Mouse (Mus musculus) lung, embryonic 14.5 days (tissue): ENCODE data around the gene Camta1. TPM values are rescaled to one million over a fixed set of nuclear protein-coding genes. Genes with fewer than 3 reads are reported as not detected.

Source experiments
- ATAC-seq: fragments of 200-750 bp; cut with Nextera tagmentation; 2 replicates; pipeline ENCODE4 v1.8.0; 2017; ENCODE audit warnings: mild to moderate bottlenecking, moderate TSS enrichment, moderate library complexity; ENCODE audit not compliant: insufficient read depth
- DNase-seq: peaks from one replicate; pipeline ENCODE4 v3.0.0-alpha.2; 2015
- H3K27ac ChIP-seq: fragments of 300-500 bp; sonication (generic); 2 replicates; pipeline ENCODE4 v1.5.1; 2014; ENCODE audit warnings: low read depth, mild to moderate bottlenecking, moderate library complexity
- H3K27me3 ChIP-seq: fragments of 300-500 bp; sonication (generic); 2 replicates; pipeline ENCODE4 v1.6.1; 2014; ENCODE audit warnings: low read length, control low read depth; ENCODE audit not compliant: insufficient read depth
- H3K36me3 ChIP-seq: fragments of 300-500 bp; sonication (generic); 2 replicates; pipeline ENCODE4 v1.6.1; 2014; ENCODE audit warnings: control low read depth; ENCODE audit not compliant: insufficient read depth
- H3K4me1 ChIP-seq: fragments of 300-500 bp; sonication (generic); 2 replicates; pipeline ENCODE4 v1.6.1; 2014; ENCODE audit warnings: antibody characterized with exemption, control low read depth; ENCODE audit not compliant: insufficient read depth
- H3K4me2 ChIP-seq: fragments of 300-500 bp; sonication (generic); 2 replicates; pipeline ENCODE4 v1.6.1; 2014; ENCODE audit warnings: mild to moderate bottlenecking
- H3K4me3 ChIP-seq: fragments of 300-500 bp; sonication (generic); 2 replicates; pipeline ENCODE4 v1.5.1; 2014; ENCODE audit warnings: low read depth, low read length
- H3K9ac ChIP-seq: fragments of 300-500 bp; sonication (generic); 2 replicates; pipeline ENCODE4 v1.6.1; 2014
- H3K9me3 ChIP-seq: fragments of 300-500 bp; sonication (generic); 2 replicates; pipeline ENCODE4 v1.6.1; 2016; ENCODE audit warnings: low read depth, low read length, control low read depth
- CTCF ChIP-seq: IDR thresholded peaks from 2 replicates; pipeline ENCODE4 v1.5.1; 2016; ENCODE audit warnings: antibody characterized with exemption, low read depth
- WGBS: fragments of 180-500 bp; shearing (Covaris S2); extraction: QIAGEN DNeasy Blood & Tissue Kit; methylation state at CpG from one replicate; pipeline ENCODE4 v1.1.7; 2014; 5-methylcytosine and 5-hydroxymethylcytosine counted together
- polyA plus RNA-seq: library from polyadenylated mRNA; unstranded; fragments of >200 nt; fragmentation: Nextera tagmentation; extraction: Ambion mirVana; gene quantifications from 2 replicates; pipeline ENCODE4 v1.2.1, GENCODE M21; 2014

Gene Camta1
- polyA plus RNA-seq, 1 experiment from 2014 or later = 87.5 TPM

GRCm38 (mm10) chr4:151511092-151511491 lies 350.6 kb downstream of the Camta1 start:
- Histone ChIP-seq H3K4me3 (no peak overlapping the region), H3K9ac (no peak overlapping the region), H3K27me3 (no peaks in the 10 kb centered on the region), H3K9me3 (no peaks in the 10 kb centered on the region), H3K36me3 (no peaks in the 10 kb centered on the region), H3K4me1 (no peaks in the 10 kb centered on the region), H3K27ac (no peak overlapping the region), H3K4me2 (no peak overlapping the region)
- WGBS = 91% methylated on average over 4 of the region's 4 CpGs
- peak; percentile 38 for TF ChIP-seq CTCF
- ATAC-seq = no peak
- no peak for DNase-seq

- 36% methylated on average over 4 of the region's 4 CpGs for WGBS
- no peaks in the 10 kb centered on the region for H3K27me3 ChIP-seq
- no peaks in the 10 kb centered on the region for H3K9me3 ChIP-seq
- H3K4me3 ChIP-seq = no peak overlapping the region
- H3K27ac ChIP-seq = no peak overlapping the region
- no peaks in the 10 kb centered on the region for H3K4me1 ChIP-seq
- no peaks in the 10 kb centered on the region for H3K36me3 ChIP-seq
- DNase-seq (no peak), ATAC-seq (no peak)
- no peak overlapping the region for H3K9ac ChIP-seq
- TF ChIP-seq CTCF = no peak
- no peak overlapping the region for H3K4me2 ChIP-seq
Observed at GRCm38 (mm10) chr4:151510417-151510816, 351.3 kb downstream of the Camta1 start.

- Histone ChIP-seq H3K36me3 (no peaks in the 10 kb centered on the region), H3K27me3 (no peaks in the 10 kb centered on the region), H3K9me3 (no peaks in the 10 kb centered on the region), H3K4me1 (no peaks in the 10 kb centered on the region), H3K27ac (no peak overlapping the region), H3K4me2 (no peak overlapping the region), H3K4me3 (no peak overlapping the region), H3K9ac (no peak overlapping the region)
- DNase-seq (no peak), ATAC-seq (no peak)
- 61% methylated on average over 6 of the region's 6 CpGs for WGBS
- no peak for TF ChIP-seq CTCF
Observed at GRCm38 (mm10) chr4:151506701-151507100, 355.0 kb downstream of the Camta1 start.

GRCm38 (mm10) chr4:151498481-151499276 lies 363.0 kb downstream of the Camta1 start:
- Histone ChIP-seq H3K27ac (no peak overlapping the region), H3K36me3 (no peaks in the 10 kb centered on the region), H3K4me1 (no peaks in the 10 kb centered on the region), H3K4me3 (no peak overlapping the region), H3K27me3 (no peaks in the 10 kb centered on the region), H3K4me2 (no peak overlapping the region), H3K9me3 (no peaks in the 10 kb centered on the region), H3K9ac (no peak overlapping the region)
- ATAC-seq (no peak), DNase-seq (no peak)
- TF ChIP-seq CTCF = peak; percentile 41
- 76% methylated on average over 5 of the region's 5 CpGs for WGBS

- H3K27me3 ChIP-seq = no peaks in the 10 kb centered on the region
- H3K4me1 ChIP-seq = no peaks in the 10 kb centered on the region
- H3K4me2 ChIP-seq = no peak overlapping the region
- no peaks in the 10 kb centered on the region for H3K9me3 ChIP-seq
- H3K4me3 ChIP-seq = no peak overlapping the region
- no peak overlapping the region for H3K9ac ChIP-seq
- 68% methylated on average over 5 of the region's 5 CpGs for WGBS
- no peak for TF ChIP-seq CTCF
- DNase-seq (no peak), ATAC-seq (no peak)
- no peaks in the 10 kb centered on the region for H3K36me3 ChIP-seq
- H3K27ac ChIP-seq = no peak overlapping the region
Observed at GRCm38 (mm10) chr4:151496581-151496980, 365.1 kb downstream of the Camta1 start.

GRCm38 (mm10) chr4:151495276-151495882 lies 366.3 kb downstream of the Camta1 start:
- no peaks in the 10 kb centered on the region for H3K36me3 ChIP-seq
- no peaks in the 10 kb centered on the region for H3K4me1 ChIP-seq
- ATAC-seq (no peak), DNase-seq (no peak)
- no peak overlapping the region for H3K27ac ChIP-seq
- no peak for TF ChIP-seq CTCF
- no peak overlapping the region for H3K4me2 ChIP-seq
- H3K9me3 ChIP-seq = no peaks in the 10 kb centered on the region
- WGBS = 39% methylated on average over 11 of the region's 11 CpGs
- H3K27me3 ChIP-seq = no peaks in the 10 kb centered on the region
- H3K4me3 ChIP-seq = no peak overlapping the region
- no peak overlapping the region for H3K9ac ChIP-seq

- ATAC-seq (no peak), DNase-seq (no peak)
- TF ChIP-seq CTCF = no peak
- no peak overlapping the region for H3K9ac ChIP-seq
- no peak overlapping the region for H3K4me3 ChIP-seq
- H3K9me3 ChIP-seq = no peaks in the 10 kb centered on the region
- no peak overlapping the region for H3K27ac ChIP-seq
- no peak overlapping the region for H3K4me2 ChIP-seq
- no peaks in the 10 kb centered on the region for H3K36me3 ChIP-seq
- no peaks in the 10 kb centered on the region for H3K27me3 ChIP-seq
- 68% methylated on average over 10 of the region's 10 CpGs for WGBS
- H3K4me1 ChIP-seq = no peaks in the 10 kb centered on the region
Observed at GRCm38 (mm10) chr4:151492786-151493185, 368.9 kb downstream of the Camta1 start.
